ENCODE assay signal across 8 mouse cellular contexts in the genomic region with DNA sequence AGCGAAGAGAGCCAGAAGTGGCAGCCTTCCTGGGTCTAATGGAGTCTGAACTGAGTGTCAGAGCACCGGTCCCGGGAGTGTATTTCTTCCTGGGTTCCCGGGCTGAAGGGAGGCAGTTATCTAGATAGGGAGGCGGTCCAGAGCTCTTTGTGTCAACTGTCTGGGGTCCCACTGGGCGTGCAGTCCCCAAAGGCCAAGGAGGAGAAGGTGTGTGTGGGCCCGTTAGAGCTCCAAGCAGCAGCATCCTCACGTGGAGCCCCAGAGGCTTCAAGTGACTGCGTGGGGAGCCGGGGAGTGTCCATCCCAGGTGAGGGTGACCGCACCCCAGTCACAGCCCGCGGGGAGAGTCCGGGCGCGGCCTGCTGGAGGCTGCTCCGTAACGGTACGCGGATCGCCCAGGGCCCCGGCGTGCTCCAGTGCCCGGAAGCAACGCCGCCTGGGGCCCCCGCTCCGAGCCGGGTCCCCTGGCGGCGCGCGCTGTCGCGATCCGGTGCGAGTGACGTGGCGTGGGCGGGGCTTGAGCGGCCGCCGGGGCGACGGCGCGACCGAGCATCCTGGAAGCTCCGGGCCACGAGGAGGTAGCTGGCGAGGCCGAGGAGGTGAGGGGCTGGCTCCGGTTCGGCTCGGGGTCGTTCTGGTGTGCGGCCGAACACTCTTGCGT. TPM values are rescaled to one million over a fixed set of nuclear protein-coding genes. Genes with fewer than 3 reads are reported as not detected.
DNase-seq lines count a peak whose midpoint lies in the region; ATAC-seq and TF ChIP-seq lines count a peak whose summit lies in the region.

A gene (plus strand): TSS at position 502 of the 661 bp plus-strand sequence.

- peak; percentile 80 to 82 for DNase-seq in CD8-positive naive resting alpha-beta T cell, adult 2 months (ENCODE audit: low read depth in 2 of 2, low spot score in 2 of 2)
- DNase-seq in c-Kit-positive CD71-positive TER-119-negative erythroid progenitor cells, embryonic 14.5 days (ENCODE audit: low read depth), result peak; percentile 67
- peak; percentile 75 to 92 for DNase-seq in kidney, postnatal 36 days

- peak within 1 kb of the TSS; percentile 89 for H3K9ac ChIP-seq in forebrain, embryonic 12.5 days
- H3K9ac ChIP-seq in heart, embryonic 16.5 days (ENCODE audit: low read length), result peak within 1 kb of the TSS; percentile 89
- peak within 1 kb of the TSS; percentile 63 for H3K9ac ChIP-seq in liver, embryonic 15.5 days
- peak within 1 kb of the TSS; percentile 87 for H3K9ac ChIP-seq in neural tube, embryonic 12.5 days

- H3K4me3 ChIP-seq in forebrain, embryonic 12.5 days (replicated peaks), result peak within 1 kb of the TSS; percentile 86
- peak within 1 kb of the TSS; percentile 94 for H3K4me3 ChIP-seq in heart, embryonic 16.5 days (ENCODE audit: low read length)
- H3K4me3 ChIP-seq in liver, embryonic 15.5 days (replicated peaks), result peak within 1 kb of the TSS; percentile 75
- peak within 1 kb of the TSS; percentile 78 for H3K4me3 ChIP-seq in neural tube, embryonic 12.5 days
- H3K4me3 ChIP-seq in testis, adult 2 months (ENCODE audit: control insufficient read depth, low read depth, low read length), result peak within 1 kb of the TSS; percentile 91

- peak within 1 kb of the TSS; percentile 87 for H3K4me2 ChIP-seq in forebrain, embryonic 12.5 days
- H3K4me2 ChIP-seq in heart, embryonic 16.5 days (ENCODE audit: low read depth, low read length), result peak within 1 kb of the TSS; percentile 85
- H3K4me2 ChIP-seq in liver, embryonic 15.5 days, result peak within 1 kb of the TSS; percentile 100
- peak within 1 kb of the TSS; percentile 88 for H3K4me2 ChIP-seq in neural tube, embryonic 12.5 days (replicated peaks)

- peak; percentile 91 for ATAC-seq in forebrain, embryonic 12.5 days (ENCODE audit: low FRiP score)
- peak; percentile 89 for ATAC-seq in heart, embryonic 16.5 days (replicated peaks; ENCODE audit: extremely low read depth, insufficient read depth, low FRiP score)
- ATAC-seq in liver, embryonic 15.5 days (ENCODE audit: insufficient read depth), result peak; percentile 84
- peak; percentile 92 for ATAC-seq in neural tube, embryonic 12.5 days (ENCODE audit: low FRiP score, low read depth)

- no peaks in the 10 kb centered on the region for H3K9me3 ChIP-seq in forebrain, embryonic 12.5 days
- no peaks in the 10 kb centered on the region for H3K9me3 ChIP-seq in heart, embryonic 16.5 days (replicated peaks; ENCODE audit: control insufficient read depth, low read length)
- no peaks in the 10 kb centered on the region for H3K9me3 ChIP-seq in liver, embryonic 15.5 days (replicated peaks)
- no peaks in the 10 kb centered on the region for H3K9me3 ChIP-seq in neural tube, embryonic 12.5 days

- peaks cover 11% of the 10 kb centered on the region for H3K4me1 ChIP-seq in forebrain, embryonic 12.5 days
- H3K4me1 ChIP-seq in heart, embryonic 16.5 days (ENCODE audit: control insufficient read depth, insufficient read depth, low read length), result peaks cover 16% of the 10 kb centered on the region
- H3K4me1 ChIP-seq in liver, embryonic 15.5 days (replicated peaks), result peaks cover 23% of the 10 kb centered on the region
- H3K4me1 ChIP-seq in neural tube, embryonic 12.5 days, result peaks cover 10% of the 10 kb centered on the region
- peaks cover 11% of the 10 kb centered on the region for H3K4me1 ChIP-seq in testis, adult 2 months (ENCODE audit: control insufficient read depth, insufficient read depth, low read length)

- H3K27ac ChIP-seq in forebrain, embryonic 12.5 days, result peak within 1 kb of the TSS; percentile 90
- H3K27ac ChIP-seq in heart, embryonic 16.5 days (ENCODE audit: low read length), result peak within 1 kb of the TSS; percentile 74
- peak within 1 kb of the TSS; percentile 71 for H3K27ac ChIP-seq in liver, embryonic 15.5 days (replicated peaks)
- peak within 1 kb of the TSS; percentile 80 for H3K27ac ChIP-seq in neural tube, embryonic 12.5 days
- H3K27ac ChIP-seq in testis, adult 2 months (ENCODE audit: control insufficient read depth, insufficient read depth, low read depth, low read length), result peak within 1 kb of the TSS; percentile 97

- H3K27me3 ChIP-seq in forebrain, embryonic 12.5 days, result no peaks in the 10 kb centered on the region; the same call in 1 of the 2 replicates
- H3K27me3 ChIP-seq in heart, embryonic 16.5 days (ENCODE audit: control insufficient read depth, insufficient read depth, low read length), result no peaks in the 10 kb centered on the region
- peaks cover 27% of the 10 kb centered on the region for H3K27me3 ChIP-seq in liver, embryonic 15.5 days
- H3K27me3 ChIP-seq in neural tube, embryonic 12.5 days (replicated peaks), result no peaks in the 10 kb centered on the region
- H3K27me3 ChIP-seq in testis, adult 2 months (ENCODE audit: control insufficient read depth, insufficient read depth, low read length), result no peaks in the 10 kb centered on the region

- no peak for TF ChIP-seq CTCF in testis, adult 2 months (IDR thresholded peaks at IDR 0.05; ENCODE audit: control insufficient read depth, insufficient read depth, insufficient replicate concordance, low read depth, low read length)

- peak; percentile 79 for TF ChIP-seq POLR2A in testis, adult 2 months (IDR thresholded peaks at IDR 0.05; ENCODE audit: control insufficient read depth, low read depth, low read length)

- under 1% methylated on average over 56 of the region's 59 CpGs for WGBS in forebrain, embryonic 12.5 days
- under 1% methylated on average over 58 of the region's 59 CpGs for WGBS in heart, embryonic 16.5 days
- WGBS in liver, embryonic 15.5 days (ENCODE audit: insufficient replicate concordance), result under 1% methylated on average over 59 of the region's 59 CpGs
- under 1% methylated on average over 59 of the region's 59 CpGs for whole genome bisulfite sequencing in neural tube, embryonic 12.5 days

- H3K36me3 ChIP-seq in forebrain, embryonic 12.5 days (replicated peaks), result peaks cover 8% of the 10 kb centered on the region
- 0 out of 2 replicates have a peak, but pooled peaks cover 2% of the 10 kb centered on the region for H3K36me3 ChIP-seq in heart, embryonic 16.5 days (ENCODE audit: control insufficient read depth, insufficient read depth)
- H3K36me3 ChIP-seq in liver, embryonic 15.5 days (replicated peaks), result no peaks in the 10 kb centered on the region
- peaks cover 10% of the 10 kb centered on the region for H3K36me3 ChIP-seq in neural tube, embryonic 12.5 days
- H3K36me3 ChIP-seq in testis, adult 2 months (ENCODE audit: control insufficient read depth, insufficient read depth, low read length), result no peaks in the 10 kb centered on the region

RNA-seq across cellular contexts. Expression of the gene that starts here (rescaled TPM):
- 72.9 and 79.8 TPM in 2 replicates for polyA plus RNA-seq in forebrain, embryonic 12.5 days (2016; fragmentation: Nextera tagmentation; extraction: Ambion mirVana)
- polyA plus RNA-seq in heart, embryonic 16.5 days (2015; fragmentation: Nextera tagmentation; extraction: Ambion mirVana), result 21.1 and 28.5 TPM in 2 replicates
- 5.1 and 6.0 TPM in 2 replicates for polyA plus RNA-seq in liver, embryonic 15.5 days (2015; fragmentation: Nextera tagmentation; extraction: Ambion mirVana)
- 71.2 and 73.9 TPM in 2 replicates for polyA plus RNA-seq in neural tube, embryonic 12.5 days (2016; fragmentation: Nextera tagmentation; extraction: Ambion mirVana)
- polyA plus RNA-seq in testis, adult 2 months (2012; rRNA removed), result 54.1 and 69.5 TPM in 2 replicates

Comparison
In these comparisons a context has a peak if more than half of its experiments do, and no peak if none do; other contexts are left out.
1. Peak in every context shown above with its lines: DNase-seq, ATAC-seq, H3K4me3 ChIP-seq and H3K27ac ChIP-seq.